Mouse (Mus musculus) ES-Bruce4 (cell line): ENCODE results near the gene Lmbr1l.

ENCODE experiments used
- CTCF ChIP-seq: IDR thresholded peaks from one replicate; pipeline ENCODE4 v1.8.1; 2011; ENCODE audit warnings: low read depth, low read length
- EP300 ChIP-seq: IDR thresholded peaks from 2 replicates; pipeline ENCODE4 v1.6.1; 2011; ENCODE audit warnings: low read depth, low read length; ENCODE audit not compliant: insufficient read depth
- POLR2A ChIP-seq: IDR thresholded peaks from one replicate; pipeline ENCODE4 v1.8.1; 2011; ENCODE audit warnings: low read length; ENCODE audit not compliant: insufficient read depth

DNA sequence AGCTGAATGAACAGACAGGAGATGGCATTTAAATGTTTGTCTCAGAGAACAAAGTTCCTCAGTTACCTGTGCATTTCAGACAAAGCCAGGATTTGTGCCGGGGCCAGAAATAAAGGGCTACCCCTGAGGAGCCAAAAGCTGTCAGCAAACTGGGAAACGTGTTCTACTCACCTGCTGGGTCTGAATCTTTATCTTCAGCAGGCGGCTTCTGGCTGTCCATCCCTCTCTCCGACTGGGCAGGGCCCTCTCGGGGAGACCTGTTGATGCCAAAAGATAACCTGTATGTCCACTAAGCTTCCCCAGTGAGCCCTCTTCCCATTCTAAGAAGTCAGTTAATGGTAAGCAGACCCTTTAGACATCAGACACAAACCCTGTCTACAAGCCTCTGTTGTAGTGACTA lies 51.5 kb downstream of the Lmbr1l start:
- TF ChIP-seq CTCF (no peak), POLR2A (no peak), EP300 (no peak)
